Mouse (Mus musculus): ENCODE measurements around the gene S1pr5. TPM values are rescaled to one million over a fixed set of nuclear protein-coding genes. Genes with fewer than 3 reads are reported as not detected.
"Not testable (repeated sequence)": the region's sequence is repeated elsewhere in the genome, so short reads cannot be mapped to it uniquely, and the experiment has no call there.

Gene S1pr5
- polyA plus RNA-seq, 1 experiment from 2014 or later, result 4.1 TPM

- H3K4me2 ChIP-seq, result no peak overlapping the region
- H3K9ac ChIP-seq, result no peak overlapping the region
- H3K4me3 ChIP-seq, result no peak overlapping the region
- no peak overlapping the region for H3K27ac ChIP-seq (replicated peaks)
- peaks cover 5% of the 10 kb centered on the region; the same call in 1 of the 2 replicates for H3K4me1 ChIP-seq (replicated peaks)
- no peaks in the 10 kb centered on the region for H3K27me3 ChIP-seq
- H3K36me3 ChIP-seq, result peaks cover 16% of the 10 kb centered on the region; the same call in 1 of the 2 replicates
- 47% methylated on average over 7 of the region's 7 CpGs for WGBS
- no peak for ATAC-seq (ENCODE audit: low FRiP score, low read depth)
- no peaks in the 10 kb centered on the region for H3K9me3 ChIP-seq
These were observed 34.5 kb downstream of the S1pr5 start for GRCm38 (mm10) chr9:21213617-21214190.

DNA sequence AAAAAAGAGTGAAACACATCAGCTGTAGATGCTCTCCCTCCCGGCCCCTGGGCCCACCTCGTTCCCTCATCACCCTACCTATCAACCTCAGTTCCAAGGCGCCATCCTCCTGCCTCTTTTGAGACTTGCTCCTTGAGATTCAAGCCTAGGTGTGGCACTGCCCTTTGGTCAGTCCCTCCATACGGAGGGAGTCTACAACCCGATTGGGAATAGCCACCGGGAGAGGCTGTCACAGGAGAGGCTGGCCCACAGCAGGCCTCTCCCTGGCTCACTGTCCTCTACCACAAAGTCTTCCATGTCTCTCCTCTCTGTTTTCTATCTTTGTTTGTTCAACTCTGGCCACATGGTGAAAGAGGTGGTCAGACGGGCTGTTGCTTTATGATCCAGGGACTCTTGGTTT is 36.6 kb downstream of the S1pr5 start:
- H3K9ac ChIP-seq, result no peak overlapping the region
- peaks cover 5% of the 10 kb centered on the region; the same call in 1 of the 2 replicates for H3K4me1 ChIP-seq (replicated peaks)
- ATAC-seq (ENCODE audit: low FRiP score, low read depth), result no peak
- no peaks in the 10 kb centered on the region for H3K27me3 ChIP-seq
- H3K4me3 ChIP-seq, result no peak overlapping the region
- no peaks in the 10 kb centered on the region for H3K9me3 ChIP-seq
- H3K27ac ChIP-seq (replicated peaks), result no peak overlapping the region
- no peak overlapping the region for H3K4me2 ChIP-seq
- 84% methylated on average over 7 of the region's 7 CpGs for WGBS
- peaks cover 22% of the 10 kb centered on the region; the same call in 1 of the 2 replicates for H3K36me3 ChIP-seq

- WGBS, result 90% methylated on average over 6 of the region's 6 CpGs
- Histone ChIP-seq H3K27me3 (no peaks in the 10 kb centered on the region), H3K9ac (no peak overlapping the region), H3K9me3 (no peaks in the 10 kb centered on the region), H3K4me3 (no peak overlapping the region), H3K4me2 (no peak overlapping the region), H3K36me3 (peaks cover 26% of the 10 kb centered on the region), H3K4me1 (replicated peaks) (no peaks in the 10 kb centered on the region), H3K27ac (replicated peaks) (no peak overlapping the region)
- ATAC-seq (ENCODE audit: low FRiP score, low read depth), result no peak
These were observed 37.4 kb downstream of the S1pr5 start for GRCm38 (mm10) chr9:21210821-21211220.

GRCm38 (mm10) chr9:21208626-21209025 is 39.6 kb downstream of the S1pr5 start:
- ATAC-seq (ENCODE audit: low FRiP score, low read depth), result no peak
- WGBS, result 46% methylated on average over 2 of the region's 2 CpGs
- no peak overlapping the region for H3K27ac ChIP-seq (replicated peaks)
- H3K4me3 ChIP-seq, result no peak overlapping the region
- H3K9ac ChIP-seq, result no peak overlapping the region
- H3K4me2 ChIP-seq, result no peak overlapping the region
- no peaks in the 10 kb centered on the region for H3K9me3 ChIP-seq
- H3K36me3 ChIP-seq, result peaks cover 33% of the 10 kb centered on the region
- no peaks in the 10 kb centered on the region for H3K27me3 ChIP-seq
- peaks cover 11% of the 10 kb centered on the region for H3K4me1 ChIP-seq (replicated peaks)

- Histone ChIP-seq H3K4me3 (no peak overlapping the region), H3K27ac (replicated peaks) (no peak overlapping the region), H3K4me2 (no peak overlapping the region), H3K9me3 (no peaks in the 10 kb centered on the region), H3K36me3 (peaks cover 37% of the 10 kb centered on the region), H3K4me1 (replicated peaks) (peaks cover 11% of the 10 kb centered on the region), H3K9ac (no peak overlapping the region), H3K27me3 (no peaks in the 10 kb centered on the region)
- no peak for ATAC-seq (ENCODE audit: low FRiP score, low read depth)
- WGBS, result 91% methylated on average over 6 of the region's 6 CpGs
These were observed 41.4 kb downstream of the S1pr5 start for GRCm38 (mm10) chr9:21206848-21207247.

GRCm38 (mm10) chr9:21204528-21205272 is 43.5 kb downstream of the S1pr5 start:
- Histone ChIP-seq H3K4me3 (peak overlapping the region; percentile 36), H3K4me2 (peak overlapping the region; percentile 53), H3K36me3 (peaks cover 24% of the 10 kb centered on the region), H3K27me3 (no peaks in the 10 kb centered on the region), H3K9ac (peak overlapping the region; percentile 26), H3K9me3 (no peaks in the 10 kb centered on the region), H3K27ac (replicated peaks) (peak overlapping the region; percentile 62), H3K4me1 (replicated peaks) (peaks cover 11% of the 10 kb centered on the region)
- 4% methylated on average over 23 of the region's 23 CpGs for WGBS
- peak; percentile 82 for ATAC-seq (ENCODE audit: low FRiP score, low read depth)

DNA sequence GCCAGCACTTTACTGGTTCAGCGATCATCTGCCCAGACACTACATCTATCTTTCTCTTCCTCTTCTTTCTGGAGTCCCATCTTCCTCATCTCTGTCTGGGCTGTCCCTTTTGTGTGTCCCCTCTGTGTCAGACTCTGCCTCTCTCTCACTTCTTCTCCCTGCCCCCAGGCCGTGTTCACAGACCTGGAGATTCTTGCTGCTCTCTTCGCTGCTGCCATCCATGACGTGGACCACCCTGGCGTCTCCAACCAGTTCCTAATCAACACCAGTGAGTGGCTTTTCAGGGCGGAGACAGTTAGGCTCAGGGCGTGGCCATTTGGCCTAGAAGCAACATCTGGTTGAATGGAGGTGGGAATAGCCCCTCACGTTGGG is 44.1 kb downstream of the S1pr5 start:
- Histone ChIP-seq H3K27ac (replicated peaks) (peak overlapping the region; percentile 62; the same call in 1 of the 2 replicates), H3K27me3 (no peaks in the 10 kb centered on the region), H3K9me3 (no peaks in the 10 kb centered on the region), H3K4me2 (peak overlapping the region; percentile 53), H3K36me3 (peaks cover 24% of the 10 kb centered on the region), H3K9ac (no peak overlapping the region), H3K4me1 (replicated peaks) (peaks cover 11% of the 10 kb centered on the region), H3K4me3 (no peak overlapping the region)
- 30% methylated on average over 8 of the region's 8 CpGs for WGBS
- 0 out of 2 replicates have a peak, but pooled peaks have one; percentile 17 for ATAC-seq (ENCODE audit: low FRiP score, low read depth)

GRCm38 (mm10) chr9:21198960-21199359 is 49.3 kb downstream of the S1pr5 start:
- H3K27ac ChIP-seq (replicated peaks), result no peak overlapping the region
- peak overlapping the region; percentile 81; the same call in 1 of the 2 replicates for H3K4me2 ChIP-seq
- H3K9ac ChIP-seq, result no peak overlapping the region
- H3K4me3 ChIP-seq, result no peak overlapping the region
- peaks cover 6% of the 10 kb centered on the region; the same call in 1 of the 2 replicates for H3K36me3 ChIP-seq
- no peaks in the 10 kb centered on the region for H3K27me3 ChIP-seq
- peaks cover 26% of the 10 kb centered on the region for H3K4me1 ChIP-seq (replicated peaks)
- no peaks in the 10 kb centered on the region for H3K9me3 ChIP-seq
- no peak for ATAC-seq (ENCODE audit: low FRiP score, low read depth)
- 89% methylated on average over 3 of the region's 3 CpGs for WGBS

DNA sequence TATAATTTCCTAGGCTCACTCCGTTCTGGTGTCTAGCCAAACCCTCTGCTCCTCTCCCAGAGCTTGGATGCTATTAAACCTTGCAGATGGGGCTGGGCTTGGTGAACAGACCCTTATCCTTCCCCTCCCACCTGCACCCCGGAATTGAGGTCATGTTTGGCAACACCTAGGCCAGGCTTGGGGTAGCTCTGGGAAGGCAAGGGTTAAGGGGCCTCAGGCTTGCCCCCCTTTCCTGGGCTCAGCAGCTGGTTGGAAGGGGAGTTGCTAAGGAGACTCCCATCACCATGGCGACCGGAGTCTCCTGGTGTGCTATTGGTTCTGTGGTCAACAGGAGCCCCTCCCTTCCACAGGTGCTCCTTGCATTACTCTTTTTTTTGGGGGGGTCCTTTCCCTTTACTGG is 50.3 kb downstream of the S1pr5 start:
- 6% methylated on average over 4 of the region's 4 CpGs for WGBS
- Histone ChIP-seq H3K9ac (peak overlapping the region; percentile 80), H3K4me3 (peak overlapping the region; percentile 65), H3K4me2 (peak overlapping the region; percentile 81), H3K9me3 (no peaks in the 10 kb centered on the region), H3K4me1 (replicated peaks) (peaks cover 26% of the 10 kb centered on the region), H3K36me3 (peaks cover under 1% of the 10 kb centered on the region; the same call in 1 of the 2 replicates), H3K27ac (replicated peaks) (peak overlapping the region; percentile 64), H3K27me3 (no peaks in the 10 kb centered on the region)
- ATAC-seq (ENCODE audit: low FRiP score, low read depth), result peak; percentile 85

- H3K27me3 ChIP-seq, result no peaks in the 10 kb centered on the region
- peaks cover 26% of the 10 kb centered on the region for H3K4me1 ChIP-seq (replicated peaks)
- peak; percentile 85 for ATAC-seq (ENCODE audit: low FRiP score, low read depth)
- H3K9ac ChIP-seq, result peak overlapping the region; percentile 80
- peak overlapping the region; percentile 65 for H3K4me3 ChIP-seq
- peak overlapping the region; percentile 81 for H3K4me2 ChIP-seq
- peak overlapping the region; percentile 64 for H3K27ac ChIP-seq (replicated peaks)
- H3K9me3 ChIP-seq, result no peaks in the 10 kb centered on the region
- H3K36me3 ChIP-seq, result no peaks in the 10 kb centered on the region
- 18% methylated on average over 19 of the region's 19 CpGs for WGBS
These were observed 51.5 kb downstream of the S1pr5 start for GRCm38 (mm10) chr9:21196521-21197433.

DNA sequence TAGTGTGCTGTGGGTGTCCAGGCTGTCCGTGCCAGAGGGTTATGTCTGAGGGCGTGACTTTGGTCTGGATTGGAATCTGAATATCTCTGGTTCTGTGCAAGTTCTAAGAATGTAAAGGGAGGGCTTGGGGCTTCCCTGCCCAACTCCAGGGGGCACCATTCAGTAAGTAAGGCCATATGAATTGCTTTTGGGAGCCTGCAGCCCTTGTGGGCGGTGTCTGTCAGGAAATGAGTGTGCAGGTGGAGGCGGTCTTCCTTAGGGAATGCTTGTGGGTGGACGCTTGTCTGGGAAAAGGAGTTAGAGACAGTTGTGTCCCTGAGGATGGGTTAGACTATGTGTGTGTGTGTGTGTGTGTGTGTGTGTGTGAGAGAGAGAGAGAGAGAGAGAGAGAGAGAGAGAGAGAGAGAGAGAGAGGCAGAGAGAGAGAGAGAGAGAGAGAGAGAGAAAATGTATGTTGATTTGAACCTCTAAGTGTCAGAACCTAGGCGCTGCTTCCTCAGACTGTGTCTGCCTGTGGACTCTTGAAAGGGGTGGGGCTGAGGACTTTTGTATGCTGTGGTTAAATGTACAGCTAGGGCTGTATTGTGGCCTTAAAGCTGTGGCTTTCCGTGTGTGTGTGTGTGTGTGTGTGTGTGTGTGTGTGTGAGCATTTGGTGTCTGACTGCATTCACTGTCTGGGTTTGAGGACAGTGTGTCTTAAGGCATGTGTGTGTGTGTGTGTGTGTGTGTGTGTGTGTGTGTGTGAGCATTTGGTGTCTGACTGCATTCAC is 52.3 kb downstream of the S1pr5 start:
- Histone ChIP-seq H3K4me3 (peak overlapping the region; percentile 65), H3K4me2 (peak overlapping the region; percentile 81), H3K27ac (replicated peaks) (peak overlapping the region; percentile 64; the same call in 1 of the 2 replicates), H3K4me1 (replicated peaks) (peaks cover 26% of the 10 kb centered on the region)
- not testable (repeated sequence) for H3K27me3 ChIP-seq, H3K9me3 ChIP-seq, H3K36me3 ChIP-seq, H3K9ac ChIP-seq
- WGBS, result 49% methylated on average over 7 of the region's 7 CpGs
- peak; percentile 4; the same call in 1 of the 2 replicates for ATAC-seq (ENCODE audit: low FRiP score, low read depth)
